ENCODE assay signal across 8 mouse cellular contexts in genomic region chr5:142815421-142816001, GRCm38 (mm10). TPM values are rescaled to one million over a fixed set of nuclear protein-coding genes. Genes with fewer than 3 reads are reported as not detected.
DNase-seq lines count a peak whose midpoint lies in the region; ATAC-seq and TF ChIP-seq lines count a peak whose summit lies in the region.

No protein-coding gene starts in this region.

- peak overlapping the region; percentile 100 for H3K9ac ChIP-seq in forebrain, postnatal 0 days
- peak overlapping the region; percentile 59 for H3K9ac ChIP-seq in liver, embryonic 15.5 days
- H3K9ac ChIP-seq in neural tube, embryonic 11.5 days (ENCODE audit: low read length): peak overlapping the region; percentile 100

- peaks cover 18% of the 10 kb centered on the region; the same call in 1 of the 2 replicates for H3K4me1 ChIP-seq in forebrain, postnatal 0 days (ENCODE audit: insufficient read depth)
- H3K4me1 ChIP-seq in liver, embryonic 15.5 days (replicated peaks): peaks cover 57% of the 10 kb centered on the region
- H3K4me1 ChIP-seq in neural tube, embryonic 11.5 days (ENCODE audit: control insufficient read depth, insufficient read depth, low read length): peaks cover 24% of the 10 kb centered on the region

- TF ChIP-seq CTCF in left cerebral cortex, adult 2 months (IDR thresholded peaks at IDR 0.05): no peak
- no peak for TF ChIP-seq CTCF in forebrain, postnatal 0 days (IDR thresholded peaks at IDR 0.05; ENCODE audit: low read depth)

- peak overlapping the region; percentile 95 for H3K4me3 ChIP-seq in left cerebral cortex, adult 2 months
- peak overlapping the region; percentile 83 for H3K4me3 ChIP-seq in forebrain, postnatal 0 days (ENCODE audit: low read depth, low read length)
- peak overlapping the region; percentile 63 for H3K4me3 ChIP-seq in liver, embryonic 15.5 days (replicated peaks)
- peak overlapping the region; percentile 98 for H3K4me3 ChIP-seq in neural tube, embryonic 11.5 days (ENCODE audit: low read depth, low read length)

- no peak for ATAC-seq in forebrain, postnatal 0 days
- ATAC-seq in liver, embryonic 15.5 days (ENCODE audit: insufficient read depth): no peak
- no peak for ATAC-seq in neural tube, embryonic 11.5 days (ENCODE audit: insufficient read depth, low FRiP score, low TSS enrichment)

- peak overlapping the region; percentile 93 for H3K4me2 ChIP-seq in forebrain, postnatal 0 days (ENCODE audit: low read depth)
- H3K4me2 ChIP-seq in liver, embryonic 15.5 days: peak overlapping the region; percentile 68
- peak overlapping the region; percentile 96 for H3K4me2 ChIP-seq in neural tube, embryonic 11.5 days (ENCODE audit: low read depth)

- no peaks in the 10 kb centered on the region for H3K9me3 ChIP-seq in forebrain, postnatal 0 days (ENCODE audit: low read length)
- H3K9me3 ChIP-seq in liver, embryonic 15.5 days (replicated peaks): no peaks in the 10 kb centered on the region
- H3K9me3 ChIP-seq in neural tube, embryonic 11.5 days (ENCODE audit: control insufficient read depth, low read length): no peaks in the 10 kb centered on the region

- H3K27ac ChIP-seq in left cerebral cortex, adult 2 months: peak overlapping the region; percentile 100
- H3K27ac ChIP-seq in forebrain, postnatal 0 days (ENCODE audit: low read depth, low read length): peak overlapping the region; percentile 100
- peak overlapping the region; percentile 91 for H3K27ac ChIP-seq in liver, embryonic 15.5 days (replicated peaks)
- H3K27ac ChIP-seq in neural tube, embryonic 11.5 days (ENCODE audit: low read depth, low read length): peak overlapping the region; percentile 100

- intact Hi-C loops in left cerebral cortex, adult 2 months (cut with DNase I): loop anchor here (5.0 kb wide), 1 partner anchor 208 kb away; the partner anchor contains the start of gene Mmd2

- WGBS in forebrain, postnatal 0 days: under 1% methylated on average over 30 of the region's 30 CpGs
- under 1% methylated on average over 30 of the region's 30 CpGs for WGBS in liver, embryonic 15.5 days (ENCODE audit: insufficient replicate concordance)
- under 1% methylated on average over 30 of the region's 30 CpGs for WGBS in neural tube, embryonic 11.5 days

- H3K36me3 ChIP-seq in forebrain, postnatal 0 days (ENCODE audit: insufficient read depth): peaks cover 4% of the 10 kb centered on the region; the same call in 1 of the 2 replicates
- no peaks in the 10 kb centered on the region for H3K36me3 ChIP-seq in liver, embryonic 15.5 days (replicated peaks)
- no peaks in the 10 kb centered on the region for H3K36me3 ChIP-seq in neural tube, embryonic 11.5 days (ENCODE audit: control insufficient read depth, insufficient read depth, low read length)

- H3K27me3 ChIP-seq in forebrain, postnatal 0 days (ENCODE audit: insufficient read depth, low read length): no peaks in the 10 kb centered on the region
- H3K27me3 ChIP-seq in liver, embryonic 15.5 days: peaks cover 100% of the 10 kb centered on the region
- no peaks in the 10 kb centered on the region for H3K27me3 ChIP-seq in neural tube, embryonic 11.5 days (ENCODE audit: control insufficient read depth, insufficient read depth, low read length)

- DNase-seq in left cerebral cortex, adult 2 months (ENCODE audit: extremely low spot score in 1 of 2, low spot score in 2 of 2): peak in 1 of 2 experiments; percentile 38
- no peak for DNase-seq in left cerebral cortex, adult 11 months (ENCODE audit: low spot score)
- DNase-seq in adrenal gland, postnatal 25 days: peak; percentile 36
- peak; percentile 52 for DNase-seq in forebrain, postnatal 0 days
- peak; percentile 56 for DNase-seq in induced T-regulatory cell, adult 2 months (ENCODE audit: low read depth)
- DNase-seq in neural tube, embryonic 11.5 days (ENCODE audit: low spot score): peak; percentile 37
- DNase-seq in right cerebral cortex, postnatal 10 days (ENCODE audit: low spot score in 2 of 2): no peak

RNA-seq across cellular contexts. Expression of gene Tnrc18, which starts 2.0 kb away (rescaled TPM):
- total RNA-seq in left cerebral cortex, adult 2 months (2021): 100 to 1,000 TPM; 139 to 141 TPM
- total RNA-seq in adrenal gland, postnatal 25 days (2021): 114 and 123 TPM in 2 replicates
- 99.7 and 116 TPM in 2 replicates for total RNA-seq in forebrain, postnatal 0 days (2014; rRNA removed)
- 14.9 and 23.4 TPM in 2 replicates for polyA plus RNA-seq in forebrain, postnatal 0 days (2015; fragmentation: Nextera tagmentation; extraction: Ambion mirVana)
- 3.4 and 3.7 TPM in 2 replicates for polyA plus RNA-seq in liver, embryonic 15.5 days (2015; fragmentation: Nextera tagmentation; extraction: Ambion mirVana)
- polyA plus RNA-seq in neural tube, embryonic 11.5 days (2014; fragmentation: Nextera tagmentation; extraction: Ambion mirVana): 32.5 and 34.7 TPM in 2 replicates

Comparison
In these comparisons a context has a peak if more than half of its experiments do, and no peak if none do; other contexts are left out.
1. DNase-seq: peak in adrenal gland, postnatal 25 days (single experiment), forebrain, postnatal 0 days (single experiment), induced T-regulatory cell, adult 2 months (single experiment) and neural tube, embryonic 11.5 days (single experiment); none in left cerebral cortex, adult 11 months (single experiment) and right cerebral cortex, postnatal 10 days (0 of 2).
2. Peak in every context shown above with its lines, with median percentiles within 50 percentile points of each other: H3K27ac ChIP-seq, H3K4me3 ChIP-seq, H3K4me2 ChIP-seq and H3K9ac ChIP-seq.